Mouse (Mus musculus) megakaryocyte, embryonic 14.5 days (primary cell): ENCODE results near the gene Pnkd.

Experiments used
- FLI1 ChIP-seq: IDR thresholded peaks from 2 replicates; pipeline ENCODE4 v1.6.1; 2012; ENCODE audit warnings: low read length, inconsistent platforms, mixed read lengths
- GATA1 ChIP-seq: IDR thresholded peaks from 3 replicates; pipeline ENCODE4 v1.6.1; 2012; ENCODE audit warnings: mixed read lengths, low read length, inconsistent platforms, borderline replicate concordance

GRCm38 (mm10) chr1:74313049-74313692 lies 28.4 kb downstream of the Pnkd start:
- no peak for TF ChIP-seq GATA1
- TF ChIP-seq FLI1: no peak
